Mouse (Mus musculus): Measurements from ENCODE around the gene Ropn1l. TPM values are rescaled to one million over a fixed set of nuclear protein-coding genes. Genes with fewer than 3 reads are reported as not detected.

Gene Ropn1l
- polyA plus RNA-seq, 1 experiment = 5.3 TPM

GRCm38 (mm10) chr15:31447121-31447520, 6.4 kb downstream of the Ropn1l start:
- DNase-seq (ENCODE audit: low read depth) = no peak

- DNase-seq (ENCODE audit: low read depth) = no peak
These were observed 10.8 kb downstream of the Ropn1l start for GRCm38 (mm10) chr15:31442698-31443097.

GRCm38 (mm10) chr15:31441996-31442395, 11.5 kb downstream of the Ropn1l start:
- no peak for DNase-seq (ENCODE audit: low read depth)

GRCm38 (mm10) chr15:31436811-31437210, 16.7 kb downstream of the Ropn1l start:
- no peak for DNase-seq (ENCODE audit: low read depth)

- no peak for DNase-seq (ENCODE audit: low read depth)
These were observed 17.5 kb downstream of the Ropn1l start for GRCm38 (mm10) chr15:31436083-31436482.

- no peak for DNase-seq (ENCODE audit: low read depth)
These were observed 19.8 kb downstream of the Ropn1l start for GRCm38 (mm10) chr15:31433768-31434167.

- no peak for DNase-seq (ENCODE audit: low read depth)
These were observed 21.7 kb downstream of the Ropn1l start for GRCm38 (mm10) chr15:31431847-31432246.

- DNase-seq (ENCODE audit: low read depth) = no peak
These were observed 23.5 kb downstream of the Ropn1l start for GRCm38 (mm10) chr15:31430014-31430413.

- no peak for DNase-seq (ENCODE audit: low read depth)
These were observed 24.1 kb downstream of the Ropn1l start for GRCm38 (mm10) chr15:31429429-31429828.

GRCm38 (mm10) chr15:31428571-31428970, 25.0 kb downstream of the Ropn1l start:
- DNase-seq (ENCODE audit: low read depth) = no peak

GRCm38 (mm10) chr15:31427390-31427789, 26.1 kb downstream of the Ropn1l start:
- DNase-seq (ENCODE audit: low read depth) = no peak

- no peak for DNase-seq (ENCODE audit: low read depth)
These were observed 27.4 kb downstream of the Ropn1l start for GRCm38 (mm10) chr15:31426066-31426706.

- DNase-seq (ENCODE audit: low read depth) = no peak
These were observed 30.7 kb downstream of the Ropn1l start for GRCm38 (mm10) chr15:31422649-31423369.

- no peak for DNase-seq (ENCODE audit: low read depth)
These were observed 34.5 kb downstream of the Ropn1l start for GRCm38 (mm10) chr15:31419037-31419436.

GRCm38 (mm10) chr15:31418686-31419024, 34.9 kb downstream of the Ropn1l start:
- no peak for DNase-seq (ENCODE audit: low read depth)

- no peak for DNase-seq (ENCODE audit: low read depth)
These were observed 35.5 kb downstream of the Ropn1l start for GRCm38 (mm10) chr15:31417796-31418685.

GRCm38 (mm10) chr15:31417409-31417795, 36.1 kb downstream of the Ropn1l start:
- no peak for DNase-seq (ENCODE audit: low read depth)

GRCm38 (mm10) chr15:31415181-31415580, 38.4 kb downstream of the Ropn1l start:
- no peak for DNase-seq (ENCODE audit: low read depth)

- no peak for DNase-seq (ENCODE audit: low read depth)
These were observed 39.2 kb downstream of the Ropn1l start for GRCm38 (mm10) chr15:31414179-31414898.

- no peak for DNase-seq (ENCODE audit: low read depth)
These were observed 39.9 kb downstream of the Ropn1l start for GRCm38 (mm10) chr15:31413662-31414061.

- no peak for DNase-seq (ENCODE audit: low read depth)
These were observed 40.6 kb downstream of the Ropn1l start for GRCm38 (mm10) chr15:31412933-31413332.

- DNase-seq (ENCODE audit: low read depth) = no peak
These were observed 41.1 kb downstream of the Ropn1l start for GRCm38 (mm10) chr15:31412436-31412835.

Data from gonadal fat pad, adult 2 months (tissue).